Mouse (Mus musculus): ENCODE results near the gene Pdzd7. TPM values are rescaled to one million over a fixed set of nuclear protein-coding genes. Genes with fewer than 3 reads are reported as not detected.

Gene Pdzd7
- polyA plus RNA-seq, 1 experiment from 2014 or later, result 0.75 TPM

DNA sequence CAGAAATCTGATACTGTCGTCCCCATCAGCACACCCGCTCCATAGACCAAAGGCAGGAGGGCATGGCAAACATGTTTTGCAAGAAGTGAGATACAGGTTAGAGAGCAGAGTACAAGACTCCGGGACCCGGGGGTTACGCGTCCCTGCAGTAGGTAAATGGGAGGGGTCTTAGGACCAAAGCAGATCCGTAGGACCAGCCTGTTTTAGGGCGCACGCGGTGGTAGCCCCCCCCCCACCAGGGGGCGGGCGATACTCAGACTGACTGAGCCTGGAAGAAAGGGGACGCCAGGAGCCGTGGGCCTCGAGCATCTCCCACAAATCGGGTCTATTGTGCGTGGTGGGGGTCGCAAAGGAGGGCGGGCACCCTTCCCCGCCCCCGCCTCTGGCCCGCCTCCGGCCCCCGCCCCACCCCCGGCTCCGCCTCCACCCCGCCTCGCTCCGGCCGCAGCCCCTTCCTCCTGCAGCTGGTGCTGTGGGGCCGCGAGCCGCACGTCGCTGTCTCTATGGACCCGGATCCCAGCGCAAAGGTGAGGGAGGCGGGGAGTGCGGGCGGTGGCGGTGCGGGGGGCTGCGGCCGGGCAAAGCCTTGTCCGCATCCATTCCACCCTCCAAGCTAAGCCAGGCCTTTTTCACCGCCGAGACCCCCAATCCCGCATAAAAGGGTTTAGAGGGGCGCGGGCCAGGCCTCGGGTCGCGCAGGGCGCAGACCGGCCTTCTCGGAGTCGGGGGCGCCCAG, 56.5 kb downstream of the Pdzd7 start, which contains the start of gene Sema4g:
TSS of gene Sema4g (plus strand) at position 271 of the 736 bp plus-strand sequence.
- Histone ChIP-seq H3K9ac (peak within 1 kb of the TSS; percentile 58), H3K27ac (replicated peaks) (no peak within 1 kb of the TSS), H3K4me1 (peaks cover 29% of the 10 kb centered on the region), H3K4me3 (replicated peaks) (peak within 1 kb of the TSS; percentile 68), H3K4me2 (replicated peaks) (peak within 1 kb of the TSS; percentile 100), H3K36me3 (0 out of 2 replicates have a peak, but pooled peaks cover 4% of the 10 kb centered on the region), H3K27me3 (no peaks in the 10 kb centered on the region), H3K9me3 (replicated peaks) (no peaks in the 10 kb centered on the region)
- ATAC-seq (ENCODE audit: insufficient number of reproducible peaks, low FRiP score, low TSS enrichment, low read depth), result peak; percentile 63
- WGBS, result under 1% methylated on average over 36 of the region's 58 CpGs

- no peak overlapping the region for H3K27ac ChIP-seq (replicated peaks)
- peak overlapping the region; percentile 100 for H3K4me2 ChIP-seq (replicated peaks)
- peaks cover 29% of the 10 kb centered on the region for H3K4me1 ChIP-seq
- WGBS, result 28% methylated on average over 9 of the region's 9 CpGs
- H3K36me3 ChIP-seq, result 0 out of 2 replicates have a peak, but pooled peaks cover 4% of the 10 kb centered on the region
- H3K9me3 ChIP-seq (replicated peaks), result no peaks in the 10 kb centered on the region
- ATAC-seq (ENCODE audit: insufficient number of reproducible peaks, low FRiP score, low TSS enrichment, low read depth), result no peak
- H3K9ac ChIP-seq, result no peak overlapping the region
- H3K27me3 ChIP-seq, result no peaks in the 10 kb centered on the region
- peak overlapping the region; percentile 68 for H3K4me3 ChIP-seq (replicated peaks)
These were observed 57.2 kb downstream of the Pdzd7 start for GRCm38 (mm10) chr19:44988321-44988720.

DNA sequence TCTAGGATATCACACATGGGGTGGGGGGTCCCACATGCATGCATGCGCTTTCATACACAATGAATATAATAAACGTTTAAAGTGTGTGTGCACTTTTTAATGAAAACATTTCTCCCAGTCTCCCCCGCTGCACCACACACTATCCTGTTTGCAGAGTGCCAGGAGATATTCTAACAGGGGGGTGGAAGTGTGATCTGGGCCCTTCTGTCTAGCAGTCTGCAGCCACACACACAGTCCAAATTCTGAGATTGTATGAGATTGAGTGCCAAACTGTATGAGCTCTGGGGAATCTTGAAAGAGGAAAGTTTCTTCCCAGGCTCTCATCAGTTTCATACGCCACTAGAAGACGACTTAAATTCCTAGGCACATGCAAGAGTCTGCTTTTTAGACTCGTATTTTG, 57.7 kb downstream of the Pdzd7 start:
- no peak overlapping the region for H3K9ac ChIP-seq
- no peaks in the 10 kb centered on the region for H3K9me3 ChIP-seq (replicated peaks)
- H3K36me3 ChIP-seq, result 0 out of 2 replicates have a peak, but pooled peaks cover 4% of the 10 kb centered on the region
- WGBS, result 49% methylated on average over 6 of the region's 6 CpGs
- no peak overlapping the region for H3K4me2 ChIP-seq (replicated peaks)
- no peak for ATAC-seq (ENCODE audit: insufficient number of reproducible peaks, low FRiP score, low TSS enrichment, low read depth)
- H3K4me1 ChIP-seq, result peaks cover 29% of the 10 kb centered on the region
- no peak overlapping the region for H3K4me3 ChIP-seq (replicated peaks)
- H3K27ac ChIP-seq (replicated peaks), result no peak overlapping the region
- H3K27me3 ChIP-seq, result no peaks in the 10 kb centered on the region

- no peak overlapping the region for H3K4me2 ChIP-seq (replicated peaks)
- H3K36me3 ChIP-seq, result peaks cover 5% of the 10 kb centered on the region; the same call in 1 of the 2 replicates
- H3K4me3 ChIP-seq (replicated peaks), result no peak overlapping the region
- H3K9ac ChIP-seq, result no peak overlapping the region
- no peaks in the 10 kb centered on the region for H3K27me3 ChIP-seq
- no peaks in the 10 kb centered on the region for H3K9me3 ChIP-seq (replicated peaks)
- peaks cover 23% of the 10 kb centered on the region for H3K4me1 ChIP-seq
- no peak for ATAC-seq (ENCODE audit: insufficient number of reproducible peaks, low FRiP score, low TSS enrichment, low read depth)
- WGBS, result 63% methylated on average over 6 of the region's 6 CpGs
- H3K27ac ChIP-seq (replicated peaks), result no peak overlapping the region
These were observed 58.5 kb downstream of the Pdzd7 start for GRCm38 (mm10) chr19:44987004-44987403.

GRCm38 (mm10) chr19:44985159-44985988, 60.1 kb downstream of the Pdzd7 start:
- ATAC-seq (ENCODE audit: insufficient number of reproducible peaks, low FRiP score, low TSS enrichment, low read depth), result no peak
- Histone ChIP-seq H3K4me2 (replicated peaks) (no peak overlapping the region), H3K9ac (no peak overlapping the region), H3K4me3 (replicated peaks) (no peak overlapping the region), H3K36me3 (peaks cover 18% of the 10 kb centered on the region), H3K4me1 (peaks cover 19% of the 10 kb centered on the region), H3K9me3 (replicated peaks) (no peaks in the 10 kb centered on the region), H3K27ac (replicated peaks) (no peak overlapping the region), H3K27me3 (no peaks in the 10 kb centered on the region)
- 45% methylated on average over 5 of the region's 5 CpGs for WGBS

GRCm38 (mm10) chr19:44984420-44984819, 61.1 kb downstream of the Pdzd7 start:
- WGBS, result 89% methylated on average over 4 of the region's 4 CpGs
- Histone ChIP-seq H3K9ac (no peak overlapping the region), H3K4me3 (replicated peaks) (no peak overlapping the region), H3K36me3 (peaks cover 23% of the 10 kb centered on the region), H3K9me3 (replicated peaks) (no peaks in the 10 kb centered on the region), H3K27me3 (no peaks in the 10 kb centered on the region), H3K27ac (replicated peaks) (no peak overlapping the region), H3K4me2 (replicated peaks) (no peak overlapping the region), H3K4me1 (peaks cover 9% of the 10 kb centered on the region)
- no peak for ATAC-seq (ENCODE audit: insufficient number of reproducible peaks, low FRiP score, low TSS enrichment, low read depth)

GRCm38 (mm10) chr19:44983366-44983765, 62.2 kb downstream of the Pdzd7 start:
- H3K4me2 ChIP-seq (replicated peaks), result no peak overlapping the region
- no peak for ATAC-seq (ENCODE audit: insufficient number of reproducible peaks, low FRiP score, low TSS enrichment, low read depth)
- H3K9me3 ChIP-seq (replicated peaks), result no peaks in the 10 kb centered on the region
- no peak overlapping the region for H3K4me3 ChIP-seq (replicated peaks)
- peaks cover 32% of the 10 kb centered on the region for H3K36me3 ChIP-seq
- no peak overlapping the region for H3K9ac ChIP-seq
- no peak overlapping the region for H3K27ac ChIP-seq (replicated peaks)
- 85% methylated on average over 6 of the region's 6 CpGs for WGBS
- H3K27me3 ChIP-seq, result no peaks in the 10 kb centered on the region
- H3K4me1 ChIP-seq, result peaks cover 4% of the 10 kb centered on the region

- no peak overlapping the region for H3K4me2 ChIP-seq (replicated peaks)
- H3K9me3 ChIP-seq (replicated peaks), result no peaks in the 10 kb centered on the region
- no peak overlapping the region for H3K27ac ChIP-seq (replicated peaks)
- no peak overlapping the region for H3K4me3 ChIP-seq (replicated peaks)
- 80% methylated on average over 7 of the region's 7 CpGs for WGBS
- no peak for ATAC-seq (ENCODE audit: insufficient number of reproducible peaks, low FRiP score, low TSS enrichment, low read depth)
- peaks cover 40% of the 10 kb centered on the region for H3K36me3 ChIP-seq
- H3K27me3 ChIP-seq, result no peaks in the 10 kb centered on the region
- no peak overlapping the region for H3K9ac ChIP-seq
- H3K4me1 ChIP-seq, result no peaks in the 10 kb centered on the region
These were observed 62.9 kb downstream of the Pdzd7 start for GRCm38 (mm10) chr19:44982477-44983115.

DNA sequence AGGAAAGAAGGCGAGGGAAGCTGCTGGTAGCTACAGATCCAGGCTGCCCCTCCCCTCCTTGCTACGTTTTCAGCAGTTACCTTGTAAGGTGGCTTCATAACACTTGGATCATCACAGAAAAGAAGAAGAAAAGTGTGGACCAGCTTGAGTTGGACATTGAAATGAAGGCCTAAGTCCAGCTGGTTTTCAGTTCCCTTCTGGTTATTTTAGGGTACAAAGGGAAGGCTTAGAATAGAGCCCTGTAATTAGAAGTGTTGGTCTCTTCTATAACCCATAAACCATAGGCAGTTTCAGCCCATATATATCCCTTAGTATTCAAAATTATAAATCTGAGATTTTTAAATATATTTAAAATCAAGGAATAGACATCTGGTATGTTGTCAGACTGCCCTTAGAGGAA, 64.7 kb downstream of the Pdzd7 start:
- H3K27ac ChIP-seq (replicated peaks), result no peak overlapping the region
- no peak overlapping the region for H3K9ac ChIP-seq
- peaks cover 58% of the 10 kb centered on the region for H3K36me3 ChIP-seq
- no peak for ATAC-seq (ENCODE audit: insufficient number of reproducible peaks, low FRiP score, low TSS enrichment, low read depth)
- H3K9me3 ChIP-seq (replicated peaks), result no peaks in the 10 kb centered on the region
- 83% methylated on average over 2 of the region's 2 CpGs for WGBS
- no peaks in the 10 kb centered on the region for H3K4me1 ChIP-seq
- H3K4me3 ChIP-seq (replicated peaks), result no peak overlapping the region
- no peak overlapping the region for H3K4me2 ChIP-seq (replicated peaks)
- H3K27me3 ChIP-seq, result no peaks in the 10 kb centered on the region

DNA sequence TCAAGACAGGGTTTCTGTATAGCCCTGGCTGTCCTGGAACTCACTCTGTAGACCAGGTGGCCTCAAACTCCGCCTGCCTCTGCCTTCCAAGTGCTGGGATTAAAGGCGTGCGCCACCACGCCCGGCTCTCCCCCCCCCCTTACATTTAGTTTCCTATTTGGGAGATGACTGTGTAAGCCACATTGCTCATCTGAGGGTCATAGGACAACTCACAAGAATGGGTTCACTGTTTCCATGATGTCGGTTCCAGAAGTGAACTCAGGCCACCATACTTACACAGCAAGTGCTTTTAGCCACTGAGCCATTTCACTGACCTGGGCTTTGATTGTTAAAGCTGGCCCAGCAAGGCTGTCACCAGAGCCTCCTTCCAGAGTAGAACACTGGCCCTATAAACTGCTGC, 68.4 kb downstream of the Pdzd7 start:
- Histone ChIP-seq H3K27me3 (no peaks in the 10 kb centered on the region), H3K9me3 (replicated peaks) (no peaks in the 10 kb centered on the region), H3K4me2 (replicated peaks) (no peak overlapping the region), H3K9ac (no peak overlapping the region), H3K4me3 (replicated peaks) (no peak overlapping the region), H3K4me1 (no peaks in the 10 kb centered on the region), H3K36me3 (peaks cover 90% of the 10 kb centered on the region), H3K27ac (replicated peaks) (no peak overlapping the region)
- 88% methylated on average over 6 of the region's 6 CpGs for WGBS
- no peak for ATAC-seq (ENCODE audit: insufficient number of reproducible peaks, low FRiP score, low TSS enrichment, low read depth)

Data from embryonic facial prominence, embryonic 15.5 days (tissue).